Mouse (Mus musculus): ENCODE measurements at regions not wholly inside any gene's neighbourhood (a gene's known extent, or its start where the extent isn't known, plus 50 kb on each side); places are given as distances from the start of the nearest gene placed in this dataset.

DNA sequence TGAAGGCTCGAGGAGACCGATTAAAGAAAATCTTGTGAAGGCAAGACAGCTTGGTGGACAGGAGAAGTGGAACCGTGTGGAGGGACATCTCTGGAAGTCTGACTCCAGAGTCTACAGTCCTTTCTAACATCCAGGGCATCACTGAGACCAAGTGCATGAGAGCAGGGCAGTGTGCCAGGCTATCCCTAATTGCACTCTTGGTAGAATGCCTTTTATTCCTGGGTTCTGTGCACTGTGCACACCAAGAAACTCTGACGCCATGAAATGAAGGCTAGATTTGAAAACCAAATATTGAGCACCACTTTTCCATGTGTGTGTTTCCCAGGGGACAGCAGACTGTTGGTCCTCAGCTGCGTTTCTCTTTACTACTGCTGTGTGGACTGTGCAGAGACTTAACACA lies 143.1 kb upstream of the Runx1 start:
- DNase-seq (ENCODE audit: low spot score in 2 of 2) = no peak
- no peak overlapping the region for H3K27ac ChIP-seq
- no peak for TF ChIP-seq CTCF (conservative IDR thresholded peaks at IDR 0.05)
- H3K4me3 ChIP-seq = no peak overlapping the region

DNA sequence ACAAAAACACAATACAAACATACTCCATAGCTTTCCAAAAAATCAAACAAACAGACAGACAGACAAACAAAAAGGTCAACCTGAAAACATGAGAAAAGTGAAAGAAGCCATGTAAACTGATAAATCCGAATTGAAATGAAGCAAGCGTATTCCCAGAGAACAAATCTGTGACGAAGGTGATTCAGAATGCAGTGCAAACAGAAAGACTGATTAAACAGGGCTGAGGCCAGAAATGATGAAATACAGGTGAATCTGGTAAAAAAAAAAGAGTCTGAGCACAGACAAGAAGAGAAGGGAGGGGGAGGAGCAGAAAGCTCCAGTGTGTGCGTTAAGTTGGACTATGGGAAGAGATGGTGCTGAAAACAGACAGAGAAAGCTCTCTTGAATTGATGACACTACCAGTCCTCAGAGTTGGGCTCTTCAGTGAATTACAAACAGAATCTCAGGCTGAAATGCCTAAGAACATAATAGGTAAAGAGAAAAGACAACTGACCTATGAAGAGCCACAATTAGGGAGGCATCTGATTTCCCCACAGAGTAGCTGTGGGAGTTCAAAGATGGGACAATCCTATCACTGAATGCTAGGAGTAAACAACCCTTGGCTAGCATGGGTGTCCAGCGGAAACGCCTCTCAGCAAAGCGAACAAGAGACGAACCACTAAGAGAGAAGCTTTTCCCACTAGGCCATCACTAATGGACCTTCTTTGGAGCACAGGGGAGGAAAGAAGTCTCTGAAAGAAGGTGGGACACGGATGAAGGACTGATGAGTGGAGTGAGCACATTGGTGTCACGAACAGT lies 140.3 kb upstream of the Runx1 start:
- Histone ChIP-seq H3K27ac (no peak overlapping the region), H3K4me3 (no peak overlapping the region)
- DNase-seq (ENCODE audit: low spot score in 2 of 2) = no peak
- no peak for TF ChIP-seq CTCF (conservative IDR thresholded peaks at IDR 0.05)

DNA sequence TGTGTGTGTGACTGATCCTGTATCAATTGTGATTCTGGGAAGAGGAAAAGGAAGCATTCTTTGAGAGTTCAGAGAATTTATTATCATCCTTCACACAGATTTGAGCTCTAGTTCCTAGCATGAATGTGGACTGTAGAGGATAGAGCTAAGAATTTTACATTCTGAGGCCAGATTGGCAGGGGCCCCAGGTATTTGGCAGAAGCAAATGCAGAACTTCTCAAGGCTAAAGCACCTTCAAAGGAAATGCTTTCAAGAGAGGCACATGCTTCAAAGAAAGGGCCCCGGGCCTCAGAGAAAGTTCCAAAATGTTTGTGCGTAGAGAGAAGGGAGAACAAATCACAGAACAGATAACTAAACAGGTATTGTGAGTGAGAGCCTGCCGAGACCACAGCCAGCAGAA lies 139.7 kb upstream of the Runx1 start:
- DNase-seq (ENCODE audit: low spot score in 2 of 2) = no peak
- Histone ChIP-seq H3K27ac (no peak overlapping the region), H3K4me3 (no peak overlapping the region)
- no peak for TF ChIP-seq CTCF (conservative IDR thresholded peaks at IDR 0.05)

DNA sequence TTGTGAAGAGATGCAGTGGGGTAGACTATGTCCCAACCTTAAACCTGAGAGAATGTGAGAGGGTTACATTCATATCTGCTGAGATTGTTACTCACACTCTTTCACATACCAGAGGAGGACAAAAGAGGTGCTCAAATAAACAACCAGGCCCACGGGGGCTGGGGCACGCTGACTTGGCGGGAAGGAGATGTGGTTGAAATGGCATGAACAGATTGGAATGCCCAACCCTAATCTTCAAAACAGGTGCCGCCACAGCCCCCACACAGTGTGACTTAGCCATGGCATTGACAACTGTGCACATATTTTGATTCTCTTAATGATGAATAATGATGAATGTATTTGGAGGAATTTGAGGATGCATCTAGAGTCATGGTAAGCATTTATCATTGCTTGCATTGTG lies 137.6 kb upstream of the Runx1 start:
- TF ChIP-seq CTCF (conservative IDR thresholded peaks at IDR 0.05) = no peak
- DNase-seq (ENCODE audit: low spot score in 2 of 2) = no peak

DNA sequence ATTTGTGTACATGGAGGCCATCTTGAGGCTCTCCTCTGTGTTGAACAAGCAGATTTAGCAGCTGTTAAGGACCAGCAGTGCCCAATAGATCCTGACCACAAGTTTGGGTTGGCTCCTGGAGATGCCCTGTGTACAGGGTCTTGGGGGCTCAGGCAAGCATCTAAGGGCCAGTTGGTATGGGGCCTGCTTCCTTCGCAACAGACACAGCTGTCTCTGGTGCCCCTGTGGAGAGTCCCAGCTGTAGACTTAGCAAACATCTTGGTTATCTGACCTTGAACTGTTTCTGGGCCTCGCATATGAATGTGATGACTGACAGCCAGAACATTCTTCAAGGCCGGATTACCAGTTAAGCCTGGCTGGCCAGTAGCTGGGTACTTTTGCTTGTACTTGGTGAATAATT lies 135.4 kb upstream of the Runx1 start:
- Histone ChIP-seq H3K4me3 (no peak overlapping the region), H3K27ac (no peak overlapping the region)
- DNase-seq (ENCODE audit: low spot score in 2 of 2) = no peak
- no peak for TF ChIP-seq CTCF (conservative IDR thresholded peaks at IDR 0.05)

More for the DNA sequence above, 137.6 kb upstream of the Runx1 start:
- no peak overlapping the region for H3K27ac ChIP-seq
- H3K4me3 ChIP-seq = no peak overlapping the region

DNA sequence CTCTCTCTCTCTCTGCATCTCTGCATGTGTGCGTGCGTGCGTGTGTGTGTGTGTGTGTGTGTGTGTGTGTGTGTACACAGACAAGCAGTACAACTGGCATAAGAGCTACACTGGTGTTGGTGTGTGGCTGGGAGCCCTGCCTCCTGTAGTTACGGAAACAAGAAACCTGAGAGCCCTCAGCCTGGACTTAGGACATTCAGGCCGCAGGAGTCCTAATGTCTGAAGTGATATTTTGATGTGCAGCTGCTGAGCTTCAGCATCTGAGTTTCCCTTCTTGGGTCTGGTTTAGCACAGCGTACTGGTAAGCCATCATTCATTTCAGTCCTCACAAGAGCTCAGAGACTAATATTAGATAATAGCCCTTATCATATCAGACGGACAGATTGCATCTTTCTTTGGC lies 134.8 kb upstream of the Runx1 start:
- no peak for TF ChIP-seq CTCF (conservative IDR thresholded peaks at IDR 0.05)
- DNase-seq (ENCODE audit: low spot score in 2 of 2) = no peak
- Histone ChIP-seq H3K27ac (no peak overlapping the region), H3K4me3 (no peak overlapping the region)

DNA sequence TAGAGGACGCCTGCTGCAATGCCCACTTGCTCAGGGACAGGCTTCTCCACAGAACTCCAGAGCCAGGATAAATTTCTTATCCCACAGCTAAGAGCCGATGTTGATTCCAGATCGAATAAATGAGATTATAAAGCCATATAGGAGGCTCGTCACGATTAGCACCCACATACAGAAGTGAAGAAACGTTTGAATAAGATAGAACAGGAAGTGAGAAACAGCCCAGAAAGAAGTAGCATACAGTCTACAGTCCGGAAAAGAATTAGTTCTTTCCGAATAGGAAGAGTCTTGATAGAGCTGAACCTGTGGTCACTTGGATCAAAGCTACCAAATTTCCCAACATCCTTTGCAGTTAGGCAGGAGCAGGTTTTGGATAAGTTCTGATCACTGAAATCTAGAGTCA lies 133.0 kb upstream of the Runx1 start:
- DNase-seq (ENCODE audit: low spot score in 2 of 2) = no peak
- Histone ChIP-seq H3K4me3 (no peak overlapping the region), H3K27ac (no peak overlapping the region)
- TF ChIP-seq CTCF (conservative IDR thresholded peaks at IDR 0.05) = no peak

DNA sequence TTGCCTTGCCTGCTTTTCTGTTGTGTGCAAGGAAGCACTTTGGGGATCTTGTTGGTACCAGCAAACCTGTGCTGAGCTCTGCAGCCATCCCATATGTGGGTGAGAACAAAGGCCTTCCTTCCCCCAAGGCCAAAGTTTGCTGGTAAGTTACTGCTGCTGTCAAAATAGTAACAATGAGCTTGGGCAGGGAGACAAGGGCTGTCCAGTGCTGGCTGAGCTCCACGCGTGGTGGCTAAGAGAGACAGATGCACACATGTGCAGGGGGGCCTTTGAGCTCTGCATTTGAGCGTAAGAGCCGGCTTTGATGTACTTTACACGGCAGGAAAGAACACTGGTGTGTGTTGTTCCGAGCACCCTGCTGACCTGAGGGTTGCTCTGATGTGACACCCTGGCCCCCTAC lies 132.2 kb upstream of the Runx1 start:
- no peak overlapping the region for H3K4me3 ChIP-seq
- no peak overlapping the region for H3K27ac ChIP-seq
- no peak for TF ChIP-seq CTCF (conservative IDR thresholded peaks at IDR 0.05)
- DNase-seq (ENCODE audit: low spot score in 2 of 2) = no peak

DNA sequence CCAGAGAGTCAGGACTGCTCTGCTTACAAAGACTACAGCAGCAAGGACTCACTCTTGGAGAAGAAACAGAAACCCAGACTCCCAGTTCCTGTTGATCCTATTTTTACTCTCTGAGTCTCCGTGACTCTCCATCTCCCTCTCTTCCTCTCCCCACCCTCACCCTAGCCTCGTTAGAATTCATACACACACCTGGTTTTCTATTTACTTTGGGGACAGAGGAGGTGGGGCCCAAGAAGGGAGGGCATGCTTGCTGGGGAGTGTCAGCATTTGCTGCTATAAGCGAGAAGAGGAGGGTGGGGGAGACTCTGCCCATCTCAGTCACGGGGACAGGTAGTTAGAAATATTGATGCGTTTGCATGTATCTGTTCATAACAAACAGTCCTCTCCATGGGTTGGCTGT lies 129.6 kb upstream of the Runx1 start:
- DNase-seq (ENCODE audit: low spot score in 2 of 2) = no peak
- TF ChIP-seq CTCF (conservative IDR thresholded peaks at IDR 0.05) = no peak

DNA sequence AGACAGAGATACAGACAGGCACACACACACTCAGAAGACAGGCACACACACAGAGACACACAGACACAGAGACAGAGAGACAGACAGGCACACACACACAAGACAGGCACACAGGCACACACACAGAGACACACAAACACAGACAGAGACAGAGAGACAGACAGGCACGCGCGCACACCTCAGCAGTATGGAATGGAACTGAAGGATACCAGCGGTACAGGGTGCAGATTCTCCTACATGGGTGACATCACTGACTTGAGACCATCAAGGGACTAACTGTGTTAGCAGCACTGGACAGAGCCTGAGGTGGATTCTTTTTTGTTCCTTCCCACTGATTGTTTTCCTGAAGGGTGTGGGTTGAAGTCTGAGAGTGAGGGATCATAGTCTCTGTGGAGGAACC lies 129.1 kb upstream of the Runx1 start:
- no peak for TF ChIP-seq CTCF (conservative IDR thresholded peaks at IDR 0.05)
- Histone ChIP-seq H3K4me3 (no peak overlapping the region), H3K27ac (no peak overlapping the region)
- no peak for DNase-seq (ENCODE audit: low spot score in 2 of 2)

More for the DNA sequence above, 129.6 kb upstream of the Runx1 start:
- Histone ChIP-seq H3K27ac (no peak overlapping the region), H3K4me3 (no peak overlapping the region)

DNA sequence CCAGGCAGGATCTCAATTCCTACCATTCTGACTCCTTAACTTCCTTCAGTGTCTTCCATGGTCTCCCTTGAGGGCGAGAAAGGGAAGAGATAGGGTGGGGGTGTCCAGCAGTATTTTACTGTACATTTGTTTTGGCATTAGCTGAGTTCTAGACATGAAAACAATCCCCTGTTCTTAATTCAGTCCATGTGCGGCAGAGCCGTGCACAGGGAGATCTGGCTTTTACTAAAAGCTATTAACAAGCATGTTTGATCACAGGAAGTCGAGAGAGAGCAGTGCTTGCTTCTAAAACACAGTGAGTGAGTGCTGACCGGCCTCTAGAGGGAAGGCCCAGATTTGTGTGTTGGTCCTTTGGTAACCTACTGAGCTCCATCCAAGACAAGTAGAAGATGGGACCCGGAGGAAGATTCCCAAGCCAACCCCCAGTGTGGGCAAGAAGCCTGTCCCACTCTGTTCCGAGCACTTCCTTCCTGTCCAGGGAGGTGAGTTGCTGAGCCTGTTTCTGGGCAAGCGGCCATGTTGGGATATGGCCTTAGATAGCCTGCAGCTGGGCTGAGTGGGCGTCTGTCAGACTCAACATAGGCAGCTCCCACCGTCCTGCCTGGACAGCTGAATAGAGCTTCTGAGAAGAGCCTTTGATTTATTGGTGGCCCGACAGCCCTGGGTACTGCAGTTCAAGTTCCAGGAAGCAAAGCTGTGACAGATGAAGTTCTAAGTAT lies 128.1 kb upstream of the Runx1 start:
- no peak for DNase-seq (ENCODE audit: low spot score in 2 of 2)
- TF ChIP-seq CTCF (conservative IDR thresholded peaks at IDR 0.05) = no peak
- H3K4me3 ChIP-seq = no peak overlapping the region
- no peak overlapping the region for H3K27ac ChIP-seq

DNA sequence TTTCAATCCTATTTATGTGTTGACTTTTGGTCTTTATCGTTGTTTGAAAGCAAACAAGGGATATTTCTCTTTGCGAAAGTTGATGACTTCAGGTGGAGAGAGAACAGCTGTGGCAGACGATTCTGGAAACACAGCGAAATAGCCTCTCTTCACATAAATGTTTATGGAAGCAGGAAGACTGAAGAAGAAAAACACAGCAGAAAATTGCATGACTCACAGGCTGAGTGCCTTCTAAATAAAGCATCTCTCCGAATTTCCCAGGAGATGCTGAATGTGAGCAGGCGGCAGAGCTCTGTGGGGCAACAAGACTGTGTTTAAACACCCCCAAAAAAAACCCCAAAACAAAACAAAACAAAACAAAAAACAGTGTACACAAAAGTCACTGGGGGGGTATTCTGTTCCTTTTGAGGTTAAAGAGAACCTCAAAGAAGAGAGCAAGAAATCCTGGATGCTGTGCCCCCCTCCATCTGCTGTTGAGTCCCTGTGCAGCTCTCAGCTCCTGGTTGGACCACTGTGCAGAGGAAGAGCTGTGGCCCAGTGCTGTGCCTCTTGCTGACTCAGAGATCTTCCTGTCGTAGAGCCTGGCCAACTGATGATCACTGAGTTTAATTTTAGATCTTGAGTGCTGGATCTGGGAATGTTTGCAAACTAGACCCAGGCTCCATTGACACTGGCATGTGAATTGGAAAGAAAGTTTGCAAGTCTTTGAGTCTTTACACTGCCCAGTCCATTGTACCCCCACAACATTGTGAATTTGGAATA lies 126.6 kb upstream of the Runx1 start:
- no peak overlapping the region for H3K4me3 ChIP-seq
- no peak for TF ChIP-seq CTCF (conservative IDR thresholded peaks at IDR 0.05)
- H3K27ac ChIP-seq = peak overlapping the region; percentile 28; the same call in 1 of the 2 replicates
- peak in 1 of 2 experiments; percentile 21 for DNase-seq (ENCODE audit: low spot score in 2 of 2)

DNA sequence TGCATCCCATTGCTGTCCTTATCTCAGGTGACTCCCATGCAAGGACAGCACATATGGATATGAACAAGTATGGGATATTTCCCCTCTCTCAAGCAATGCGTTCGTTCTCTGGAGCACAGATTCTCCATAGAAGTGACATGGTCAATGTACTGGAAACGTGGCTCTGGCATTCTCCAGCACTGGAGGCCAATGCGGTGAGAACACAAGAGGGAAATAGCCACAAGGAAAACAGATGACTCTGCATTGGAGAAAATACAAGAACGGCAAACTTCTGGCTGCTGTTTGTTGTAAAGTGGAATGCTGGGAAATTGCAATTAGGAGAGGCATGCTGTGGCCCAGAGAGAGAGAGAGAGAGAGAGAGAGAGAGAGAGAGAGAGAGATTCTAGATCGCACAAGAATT lies 125.6 kb upstream of the Runx1 start:
- Histone ChIP-seq H3K4me3 (no peak overlapping the region), H3K27ac (no peak overlapping the region)
- no peak for DNase-seq (ENCODE audit: low spot score in 2 of 2)
- TF ChIP-seq CTCF (conservative IDR thresholded peaks at IDR 0.05) = no peak

All from layer of hippocampus, adult 2 months (tissue).